Mouse (Mus musculus) E14TG2a.4 (cell line): Measurements from ENCODE around the gene Ctla2b.
"Not testable (repeated sequence)": the region's sequence is repeated elsewhere in the genome, so short reads cannot be mapped to it uniquely, and the experiment has no call there.

ENCODE experiments used
- CTCF ChIP-seq: conservative IDR thresholded peaks from 2 replicates; pipeline ENCODE4 v1.5.1; 2014; ENCODE audit warnings: low read length
- NANOG ChIP-seq: IDR thresholded peaks from 2 replicates; pipeline ENCODE4 v1.6.1; 2014; ENCODE audit warnings: borderline replicate concordance, low read length, mixed read lengths
- POU5F1 ChIP-seq: IDR thresholded peaks from 2 replicates; pipeline ENCODE4 v1.6.1; 2014; ENCODE audit warnings: low read length, borderline replicate concordance

GRCm38 (mm10) chr13:60935490-60935889 lies 38.2 kb upstream of the Ctla2b start, which contains the start of gene Gm49393:
- not testable (repeated sequence) for TF ChIP-seq CTCF, NANOG, POU5F1
